Mouse (Mus musculus): ENCODE results near the gene Ugt1a8.
"Not testable (repeated sequence)": the region's sequence is repeated elsewhere in the genome, so short reads cannot be mapped to it uniquely, and the experiment has no call there.

Ugt1a8 gene

GRCm38 (mm10) chr1:88109027-88109557 is 21.5 kb downstream of the Ugt1a8 start:
- in situ Hi-C loops (cut with MboI, MseI) = not testable (repeated sequence)

- in situ Hi-C loops (cut with MboI, MseI) = not testable (repeated sequence)
These were observed 22.0 kb downstream of the Ugt1a8 start for GRCm38 (mm10) chr1:88109604-88110003.

GRCm38 (mm10) chr1:88112769-88113168 is 25.2 kb downstream of the Ugt1a8 start:
- in situ Hi-C loops (cut with MboI, MseI) = not testable (repeated sequence)

- in situ Hi-C loops (cut with MboI, MseI) = not testable (repeated sequence)
These were observed 32.9 kb downstream of the Ugt1a8 start for GRCm38 (mm10) chr1:88120550-88120949.

GRCm38 (mm10) chr1:88121521-88121920 is 33.9 kb downstream of the Ugt1a8 start:
- in situ Hi-C loops (cut with MboI, MseI) = not testable (repeated sequence)

- in situ Hi-C loops (cut with MboI, MseI) = not testable (repeated sequence)
These were observed 38.3 kb downstream of the Ugt1a8 start for GRCm38 (mm10) chr1:88125827-88126360.

- in situ Hi-C loops (cut with MboI, MseI) = not testable (repeated sequence)
These were observed 41.5 kb downstream of the Ugt1a8 start for GRCm38 (mm10) chr1:88129091-88129490.

- in situ Hi-C loops (cut with MboI, MseI) = not testable (repeated sequence)
These were observed 42.6 kb downstream of the Ugt1a8 start for GRCm38 (mm10) chr1:88130223-88130622.

GRCm38 (mm10) chr1:88133908-88134456 is 46.4 kb downstream of the Ugt1a8 start:
- in situ Hi-C loops (cut with MboI, MseI) = no loop called here

- in situ Hi-C loops (cut with MboI, MseI) = not testable (repeated sequence)
These were observed 46.9 kb downstream of the Ugt1a8 start, which contains the start of gene Ugt1a6a for GRCm38 (mm10) chr1:88134457-88135011. Gene Ugt1a6a (plus strand): TSS chr1:88134809.

- in situ Hi-C loops (cut with MboI, MseI) = not testable (repeated sequence)
These were observed 47.8 kb downstream of the Ugt1a8 start for GRCm38 (mm10) chr1:88135229-88135904.

- in situ Hi-C loops (cut with MboI, MseI) = no loop called here
These were observed 49.0 kb downstream of the Ugt1a8 start for GRCm38 (mm10) chr1:88136646-88137045.

- in situ Hi-C loops (cut with MboI, MseI) = no loop called here
These were observed 49.7 kb downstream of the Ugt1a8 start for GRCm38 (mm10) chr1:88137264-88137663.

- in situ Hi-C loops (cut with MboI, MseI) = no loop called here
These were observed 50.5 kb downstream of the Ugt1a8 start for GRCm38 (mm10) chr1:88138145-88138544.

- in situ Hi-C loops (cut with MboI, MseI) = not testable (repeated sequence)
These were observed 52.9 kb downstream of the Ugt1a8 start for GRCm38 (mm10) chr1:88140492-88140891.

- in situ Hi-C loops (cut with MboI, MseI) = not testable (repeated sequence)
These were observed 56.5 kb downstream of the Ugt1a8 start for GRCm38 (mm10) chr1:88143966-88144675.

GRCm38 (mm10) chr1:88145278-88145677 is 57.7 kb downstream of the Ugt1a8 start:
- in situ Hi-C loops (cut with MboI, MseI) = loop anchor here (5.0 kb wide), 2 partner anchors 57 to 137 kb away; partner anchors contain the start of gene Ugt1a2

GRCm38 (mm10) chr1:88150133-88150532 is 62.5 kb downstream of the Ugt1a8 start:
- in situ Hi-C loops (cut with MboI, MseI) = not testable (repeated sequence)

- in situ Hi-C loops (cut with MboI, MseI) = no loop called here
These were observed 70.8 kb downstream of the Ugt1a8 start for GRCm38 (mm10) chr1:88158430-88158829.

GRCm38 (mm10) chr1:88165711-88166110 is 78.1 kb downstream of the Ugt1a8 start, which contains the start of gene Ugt1a5:
Gene Ugt1a5 (plus strand): TSS chr1:88166012.
- in situ Hi-C loops (cut with MboI, MseI) = no loop called here

- in situ Hi-C loops (cut with MboI, MseI) = not testable (repeated sequence)
These were observed 84.6 kb downstream of the Ugt1a8 start for GRCm38 (mm10) chr1:88172190-88172589.
